Mouse (Mus musculus) bone marrow, adult 2 months (tissue): Measurements from ENCODE around the gene Glb1l3.

Source experiments
- CTCF ChIP-seq: fragments of 200-500 bp; IDR thresholded peaks from 2 replicates; pipeline ENCODE4 v1.5.1; 2011; ENCODE audit warnings: low read length, control low read depth; ENCODE audit not compliant: control insufficient read depth, insufficient read depth
- POLR2A ChIP-seq: fragments of 200-500 bp; IDR thresholded peaks from 2 replicates; pipeline ENCODE4 v1.6.1; 2011; ENCODE audit warnings: low read depth, mild to moderate bottlenecking, control low read depth, low read length, borderline replicate concordance; ENCODE audit not compliant: control insufficient read depth

- TF ChIP-seq CTCF (no peak), POLR2A (no peak)
These were observed 62.0 kb downstream of the Glb1l3 start for GRCm38 (mm10) chr9:26798731-26799130.
